Mouse (Mus musculus) C2C12 (cell line): ENCODE measurements around the gene Cnbp. TPM values are rescaled to one million over a fixed set of nuclear protein-coding genes. Genes with fewer than 3 reads are reported as not detected.

Source experiments
- H3K27me3 ChIP-seq: one replicate; pipeline ENCODE4 v1.6.1; 2011; ENCODE audit not compliant: control insufficient read depth, insufficient read depth, insufficient read length
- H3K36me3 ChIP-seq: one replicate; pipeline ENCODE4 v1.6.1; 2011; ENCODE audit not compliant: control insufficient read depth, insufficient read depth
- H3K4me3 ChIP-seq: one replicate; pipeline ENCODE4 v1.5.1; 2011; ENCODE audit warnings: mild to moderate bottlenecking, control low read depth; ENCODE audit not compliant: poor library complexity, insufficient read depth, severe bottlenecking
- H3K79me2 ChIP-seq: one replicate; pipeline ENCODE4 v1.6.1; 2011; ENCODE audit not compliant: control insufficient read depth, insufficient read depth
- H3K79me3 ChIP-seq: one replicate; pipeline ENCODE4 v1.6.1; 2011; ENCODE audit warnings: low read depth, control low read depth
- H3ac ChIP-seq: one replicate; pipeline ENCODE3; 2011; ENCODE audit warnings: low read depth; ENCODE audit not compliant: control insufficient read depth, insufficient read length
- CEBPB ChIP-seq: IDR thresholded peaks from one replicate; pipeline ENCODE4 v1.6.1; 2011; ENCODE audit warnings: low read depth, mild to moderate bottlenecking, control low read depth, moderate library complexity
- CTCF ChIP-seq: IDR thresholded peaks from one replicate; pipeline ENCODE4 v1.5.1; 2011; ENCODE audit not compliant: control insufficient read depth, insufficient read depth, insufficient read length
- FOSL1 ChIP-seq: IDR thresholded peaks from one replicate; pipeline ENCODE4 v1.8.0; 2011; ENCODE audit warnings: mild to moderate bottlenecking, low read length; ENCODE audit not compliant: poor library complexity, insufficient read depth, severe bottlenecking
- MAX ChIP-seq: IDR thresholded peaks from one replicate; pipeline ENCODE4 v1.6.1; 2011; ENCODE audit warnings: mild to moderate bottlenecking, control low read depth
- MYOD1 ChIP-seq: IDR thresholded peaks from one replicate; pipeline ENCODE4 v1.6.1; 2011; ENCODE audit warnings: low read depth; ENCODE audit not compliant: control insufficient read depth, insufficient read length
- MYOG ChIP-seq: IDR thresholded peaks from one replicate; pipeline ENCODE4 v1.6.1; 2011; ENCODE audit not compliant: control insufficient read depth, insufficient read length; ENCODE audit errors: extremely low read depth
- USF1 ChIP-seq: IDR thresholded peaks from one replicate; pipeline ENCODE4 v1.6.1; 2011; ENCODE audit warnings: low read depth, mild to moderate bottlenecking, control low read depth, moderate library complexity
- polyA plus RNA-seq: library from polyadenylated mRNA; unstranded; fragments of >200 nt; fragmentation: generic; extraction: Trizol; gene quantifications from one replicate; pipeline ENCODE4 v1.2.1, GENCODE M21; 2012; ENCODE audit warnings: missing spikeins

Gene Cnbp
- polyA plus RNA-seq, 1 experiment: 353 TPM

GRCm38 (mm10) chr6:87866211-87866610 lies 15.3 kb upstream of the Cnbp start:
- TF ChIP-seq MYOG (no peak), CTCF (no peak), MAX (no peak), USF1 (no peak), CEBPB (no peak)
- Histone ChIP-seq H3K27me3 (no peaks in the 10 kb centered on the region), H3K36me3 (no peaks in the 10 kb centered on the region), H3K4me3 (no peak overlapping the region), H3K79me2 (no peaks in the 10 kb centered on the region), H3K79me3 (no peaks in the 10 kb centered on the region), H3ac (no peak overlapping the region)

- Histone ChIP-seq H3K36me3 (no peaks in the 10 kb centered on the region), H3K79me3 (no peaks in the 10 kb centered on the region), H3K4me3 (no peak overlapping the region), H3K79me2 (no peaks in the 10 kb centered on the region), H3ac (no peak overlapping the region), H3K27me3 (no peaks in the 10 kb centered on the region)
- TF ChIP-seq MYOD1 (no peak), FOSL1 (no peak), CEBPB (no peak), MYOG (no peak), MAX (no peak), CTCF (no peak), USF1 (no peak)
Observed at GRCm38 (mm10) chr6:87857071-87857470, 6.2 kb upstream of the Cnbp start.

GRCm38 (mm10) chr6:87853446-87853845 lies 2.5 kb upstream of the Cnbp start:
- Histone ChIP-seq H3K79me2 (peaks cover 31% of the 10 kb centered on the region), H3K4me3 (no peak overlapping the region), H3ac (no peak overlapping the region), H3K27me3 (no peaks in the 10 kb centered on the region), H3K79me3 (peaks cover 21% of the 10 kb centered on the region), H3K36me3 (peaks cover 17% of the 10 kb centered on the region)
- TF ChIP-seq FOSL1 (no peak), MYOG (no peak), MAX (no peak)

DNA sequence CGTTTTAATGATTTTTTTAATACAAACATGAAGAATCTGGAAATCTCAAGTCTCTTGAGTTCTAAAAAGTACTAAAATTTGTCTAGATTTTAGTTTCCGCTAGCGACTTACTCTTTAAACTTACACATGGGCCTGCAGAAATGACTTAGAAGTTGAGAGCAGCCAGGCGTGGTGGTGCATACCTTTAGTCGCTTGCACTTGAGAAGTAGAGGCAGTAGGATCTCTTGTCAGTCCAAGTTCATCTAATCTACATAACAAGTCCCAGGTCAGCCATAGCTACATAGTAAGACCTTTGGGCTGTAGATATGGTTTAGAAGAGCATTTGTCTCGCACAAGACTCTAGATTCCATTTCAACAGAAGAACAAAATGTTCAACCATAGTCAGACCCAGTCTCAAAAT lies 965 bp upstream of the Cnbp start:
- Histone ChIP-seq H3K4me3 (no peak overlapping the region), H3K27me3 (no peaks in the 10 kb centered on the region), H3K79me2 (peaks cover 47% of the 10 kb centered on the region), H3K36me3 (peaks cover 32% of the 10 kb centered on the region), H3ac (no peak overlapping the region), H3K79me3 (peaks cover 36% of the 10 kb centered on the region)
- TF ChIP-seq MAX (no peak), MYOD1 (no peak), CEBPB (no peak), USF1 (no peak), FOSL1 (no peak), CTCF (no peak), MYOG (no peak)

- Histone ChIP-seq H3K79me3 (peaks cover 52% of the 10 kb centered on the region), H3K79me2 (peaks cover 62% of the 10 kb centered on the region), H3K4me3 (peak overlapping the region; percentile 86), H3ac (peak overlapping the region; percentile 85), H3K27me3 (no peaks in the 10 kb centered on the region), H3K36me3 (peaks cover 48% of the 10 kb centered on the region)
- TF ChIP-seq USF1 (no peak), FOSL1 (no peak), CTCF (no peak), CEBPB (no peak), MYOD1 (no peak), MAX (no peak), MYOG (no peak)
Observed at GRCm38 (mm10) chr6:87850155-87850899, 579 bp downstream of the Cnbp start.

- TF ChIP-seq CEBPB (no peak), FOSL1 (no peak), USF1 (no peak), CTCF (no peak), MAX (peak; percentile 99)
- H3K36me3 ChIP-seq: peaks cover 53% of the 10 kb centered on the region
- H3K79me2 ChIP-seq: peaks cover 68% of the 10 kb centered on the region
- H3K79me3 ChIP-seq: peaks cover 57% of the 10 kb centered on the region
- H3ac ChIP-seq: peak overlapping the region; percentile 85
- peak overlapping the region; percentile 86 for H3K4me3 ChIP-seq
- H3K27me3 ChIP-seq: no peaks in the 10 kb centered on the region
Observed at GRCm38 (mm10) chr6:87849780-87850154, 1.1 kb downstream of the Cnbp start.
